Mouse (Mus musculus) adrenal gland, adult 18-20 months (tissue): ENCODE data around the gene Lyrm4. TPM values are rescaled to one million over a fixed set of nuclear protein-coding genes. Genes with fewer than 3 reads are reported as not detected.

Experiments used
- DNase-seq, 2 experiments: peaks; one replicate each; pipeline ENCODE4 v3.0.0; 2021 to 2022; ENCODE audit warnings: low spot score in 2 of 2
- total RNA-seq, 2 experiments: library from RNA; stranded (reverse); gene quantifications; 1 replicate in 1 of 2; 2 replicates in 1 of 2; pipeline ENCODE4 v1.2.3; 2021

Lyrm4 gene
- total RNA-seq, 2 experiments from 2014 or later: 15.5 to 18.3 TPM

GRCm38 (mm10) chr13:35939871-35940665 lies 177.3 kb downstream of the Lyrm4 start:
- DNase-seq: no peak

GRCm38 (mm10) chr13:35937991-35938390 lies 179.3 kb downstream of the Lyrm4 start:
- DNase-seq: no peak

Other genes starting within 250 kb of the Lyrm4 start
- gene Rpp40, start 211.2 kb downstream of the Lyrm4 start, total RNA-seq: 10 to 100 TPM; 12.8 to 16.7 TPM
- gene Ppp1r3g, start 158.7 kb downstream of the Lyrm4 start, total RNA-seq: 1 to 10 TPM in 1 of 2 experiments, under 1 TPM in 1; 0.33 to 2.7 TPM
- gene Fars2, start 114 bp downstream of the Lyrm4 start, total RNA-seq: 10 to 100 TPM; 87.9 to 92.2 TPM